ENCODE assay signal across 12 mouse cellular contexts in genomic region chr2:148622216-148622615, GRCm38 (mm10). TPM values are rescaled to one million over a fixed set of nuclear protein-coding genes. Genes with fewer than 3 reads are reported as not detected.
DNase-seq lines count a peak whose midpoint lies in the region; ATAC-seq and TF ChIP-seq lines count a peak whose summit lies in the region.
"Had no signal": no experiment of that assay in that cellular context is flagged by ENCODE, and none has a peak within 500 bp of the region (broad histone marks: within the 10 kb centered on the region; RNA-seq: fewer than 3 reads in every experiment).

No protein-coding gene starts in this region.

- H3K4me2 ChIP-seq in lung, postnatal 0 days (replicated peaks; ENCODE audit: low read depth, low read length), result no peak overlapping the region
- no peak overlapping the region for H3K4me2 ChIP-seq in midbrain, embryonic 13.5 days (replicated peaks)
- H3K4me2 ChIP-seq: heart, embryonic 13.5 days; lung, embryonic 15.5 days had no signal

- no peaks in the 10 kb centered on the region for H3K27me3 ChIP-seq in lung, postnatal 0 days (replicated peaks; ENCODE audit: insufficient read depth, low read length)
- H3K27me3 ChIP-seq in midbrain, embryonic 13.5 days, result no peaks in the 10 kb centered on the region
- H3K27me3 ChIP-seq: heart, embryonic 13.5 days; lung, embryonic 15.5 days had no signal

- no peaks in the 10 kb centered on the region for H3K36me3 ChIP-seq in lung, postnatal 0 days (ENCODE audit: insufficient read depth, low read length)
- no peaks in the 10 kb centered on the region for H3K36me3 ChIP-seq in midbrain, embryonic 13.5 days
- H3K36me3 ChIP-seq: heart, embryonic 13.5 days; lung, embryonic 15.5 days had no signal

- no peak for TF ChIP-seq CTCF in lung, postnatal 0 days (IDR thresholded peaks at IDR 0.05)

- peak; percentile 38 for DNase-seq in lung, postnatal 14 days
- DNase-seq in lung, postnatal 0 days (ENCODE audit: low spot score), result no peak
- DNase-seq in adrenal gland, adult 2 months, result peak; percentile 88
- peak; percentile 55 for DNase-seq in heart, adult 8-10 months (ENCODE audit: low spot score)
- peak; percentile 47 to 55 for DNase-seq in kidney, postnatal 36 days
- DNase-seq in cerebellum, adult 8-10 months, result no peak

- WGBS in lung, postnatal 0 days, result 34% methylated on average over 3 of the region's 3 CpGs
- WGBS in midbrain, embryonic 13.5 days, result 69% methylated on average over 3 of the region's 3 CpGs

- H3K9ac ChIP-seq in lung, postnatal 0 days (replicated peaks; ENCODE audit: low read depth), result no peak overlapping the region
- no peak overlapping the region for H3K9ac ChIP-seq in midbrain, embryonic 13.5 days (replicated peaks)
- H3K9ac ChIP-seq: heart, embryonic 13.5 days; lung, embryonic 15.5 days had no signal

- no peak overlapping the region for H3K27ac ChIP-seq in lung, postnatal 0 days (ENCODE audit: low read length)
- no peak overlapping the region for H3K27ac ChIP-seq in midbrain, embryonic 13.5 days
- H3K27ac ChIP-seq: heart, embryonic 13.5 days; kidney, postnatal 0 days; lung, embryonic 15.5 days; stomach, postnatal 0 days had no signal

- TF ChIP-seq EP300 in lung, postnatal 0 days (IDR thresholded peaks at IDR 0.05), result no peak

- no peaks in the 10 kb centered on the region for H3K9me3 ChIP-seq in lung, postnatal 0 days (ENCODE audit: low read length)
- no peaks in the 10 kb centered on the region for H3K9me3 ChIP-seq in midbrain, embryonic 13.5 days
- H3K9me3 ChIP-seq: heart, embryonic 13.5 days; lung, embryonic 15.5 days had no signal

- no peak for ATAC-seq in lung, postnatal 0 days
- no peak for ATAC-seq in midbrain, embryonic 13.5 days
- ATAC-seq in frontal cortex, adult (ENCODE audit: low TSS enrichment), result no peak

- no peaks in the 10 kb centered on the region for H3K4me1 ChIP-seq in lung, postnatal 0 days (ENCODE audit: insufficient read depth, low read depth, low read length)
- no peaks in the 10 kb centered on the region for H3K4me1 ChIP-seq in midbrain, embryonic 13.5 days (replicated peaks)
- H3K4me1 ChIP-seq: heart, embryonic 13.5 days; lung, embryonic 15.5 days had no signal

- H3K4me3 ChIP-seq in lung, postnatal 0 days (ENCODE audit: low read depth, low read length), result no peak overlapping the region
- no peak overlapping the region for H3K4me3 ChIP-seq in midbrain, embryonic 13.5 days (replicated peaks)
- H3K4me3 ChIP-seq: heart, embryonic 13.5 days; lung, embryonic 15.5 days had no signal

RNA-seq across cellular contexts. Expression of gene Nxt1, which starts 50.2 kb away (rescaled TPM):
- 46.2 and 46.4 TPM in 2 replicates for polyA plus RNA-seq in lung, postnatal 0 days (2015; fragmentation: Nextera tagmentation; extraction: Ambion mirVana)
- 10 to 100 TPM; 15.8 to 20.6 TPM for total RNA-seq in adrenal gland, adult 2 months (2021)
- 10.9 and 11.1 TPM in 2 replicates for polyA plus RNA-seq in adrenal gland, adult 2 months (2012; rRNA removed)
- total RNA-seq in heart, adult 8-10 months (2022), result 1 to 10 TPM; 5.6 to 9.1 (median 7.8) TPM
- 64.0 and 65.3 TPM in 2 replicates for polyA plus RNA-seq in midbrain, embryonic 13.5 days (2015; fragmentation: Nextera tagmentation; extraction: Ambion mirVana)

RNA-seq across cellular contexts. Expression of gene Gzf1, which starts 58.6 kb away (rescaled TPM):
- 21.3 and 23.7 TPM in 2 replicates for polyA plus RNA-seq in lung, postnatal 0 days (2015; fragmentation: Nextera tagmentation; extraction: Ambion mirVana)
- total RNA-seq in adrenal gland, adult 2 months (2021), result 10 to 100 TPM; 26.8 to 31.7 TPM
- 7.7 and 10.5 TPM in 2 replicates for polyA plus RNA-seq in adrenal gland, adult 2 months (2012; rRNA removed)
- total RNA-seq in heart, adult 8-10 months (2022), result 10 to 100 TPM; 26.2 to 34.0 (median 28.9) TPM
- 17.6 and 17.8 TPM in 2 replicates for polyA plus RNA-seq in midbrain, embryonic 13.5 days (2015; fragmentation: Nextera tagmentation; extraction: Ambion mirVana)

Comparison
In these comparisons a context has a peak if more than half of its experiments do, and no peak if none do; other contexts are left out.
1. DNase-seq: peak in lung, postnatal 14 days (single experiment), adrenal gland, adult 2 months (single experiment), heart, adult 8-10 months (single experiment) and kidney, postnatal 36 days (2 of 2); none in lung, postnatal 0 days (single experiment) and cerebellum, adult 8-10 months (single experiment).